Mouse (Mus musculus): ENCODE measurements around the gene Dmbt1.
"Not testable (repeated sequence)": the region's sequence is repeated elsewhere in the genome, so short reads cannot be mapped to it uniquely, and the experiment has no call there.

Gene Dmbt1

GRCm38 (mm10) chr7:131054808-131055370, 23.0 kb downstream of the Dmbt1 start:
- DNase-seq = no peak

DNA sequence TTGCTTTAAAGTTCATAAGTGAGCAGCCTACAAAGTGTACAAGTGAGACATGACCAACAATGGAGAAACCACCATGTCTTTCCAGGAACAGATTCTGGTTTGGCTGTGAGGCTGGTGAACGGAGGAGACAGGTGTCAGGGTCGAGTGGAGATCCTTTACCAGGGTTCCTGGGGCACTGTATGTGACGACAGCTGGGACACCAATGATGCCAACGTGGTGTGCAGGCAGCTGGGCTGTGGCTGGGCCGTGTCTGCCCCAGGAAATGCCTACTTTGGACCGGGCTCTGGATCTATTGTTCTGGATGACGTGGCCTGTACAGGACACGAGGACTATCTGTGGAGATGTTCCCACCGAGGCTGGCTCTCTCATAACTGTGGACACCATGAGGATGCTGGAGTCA, 26.1 kb downstream of the Dmbt1 start:
- not testable (repeated sequence) for DNase-seq

DNA sequence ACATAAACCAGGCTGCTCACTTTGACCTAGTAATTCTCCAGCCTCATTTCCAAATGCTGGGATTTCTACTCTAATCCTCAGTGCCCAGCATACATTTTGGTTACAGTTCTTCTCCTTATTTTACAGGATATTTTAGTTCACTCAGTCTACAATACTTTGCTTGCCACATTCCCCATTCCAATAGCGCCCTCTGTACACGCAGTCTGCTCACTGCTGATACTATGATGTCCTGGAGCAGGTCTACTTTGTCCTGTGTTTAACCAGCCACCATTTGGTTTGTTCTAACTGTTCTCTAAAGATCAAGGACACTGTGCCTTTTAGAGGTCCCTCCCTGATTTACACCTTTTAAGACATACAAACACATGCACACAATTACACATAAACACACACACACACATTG, 28.0 kb downstream of the Dmbt1 start:
- peak; percentile 46 for DNase-seq

GRCm38 (mm10) chr7:131062541-131062940, 30.7 kb downstream of the Dmbt1 start:
- DNase-seq = peak; percentile 36

DNA sequence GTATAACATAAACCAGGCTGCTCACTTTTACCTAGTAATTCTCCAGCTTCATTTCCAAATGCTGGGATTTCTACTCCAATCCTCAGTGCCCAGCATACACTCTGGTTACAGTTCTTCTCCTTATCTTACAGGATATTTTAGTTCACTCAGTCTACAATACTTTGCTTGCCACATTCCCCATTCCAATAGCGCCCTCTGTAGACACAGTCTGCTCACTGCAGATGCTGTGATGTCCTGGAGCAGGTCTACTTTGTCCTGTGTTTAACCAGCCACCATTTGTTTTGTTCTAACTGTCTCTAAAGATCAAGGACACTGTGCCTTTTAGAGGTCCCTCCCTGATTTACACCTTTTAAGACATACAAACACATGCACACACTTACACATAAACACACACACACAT, 36.3 kb downstream of the Dmbt1 start:
- peak; percentile 71 for DNase-seq

DNA sequence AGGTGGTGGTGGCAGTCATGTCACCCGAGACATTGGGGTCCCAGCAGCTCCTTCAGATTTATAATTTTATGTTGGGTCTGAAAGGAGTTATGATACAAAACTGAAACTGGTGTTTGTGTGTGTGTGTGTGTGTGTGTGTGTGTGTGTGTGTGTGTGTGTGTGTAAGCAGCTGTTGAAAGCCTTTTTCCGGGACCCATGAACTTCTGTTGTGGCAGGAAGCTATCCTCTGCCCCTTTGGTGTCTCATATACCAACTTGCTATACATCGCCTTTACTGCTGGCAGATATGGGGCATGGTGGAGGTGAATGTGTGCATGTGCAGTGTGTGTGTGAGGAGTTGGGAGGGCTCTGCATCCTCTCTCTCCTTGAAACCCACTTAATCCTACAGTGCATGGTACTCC, 41.6 kb downstream of the Dmbt1 start:
- DNase-seq = peak; percentile 76

DNA sequence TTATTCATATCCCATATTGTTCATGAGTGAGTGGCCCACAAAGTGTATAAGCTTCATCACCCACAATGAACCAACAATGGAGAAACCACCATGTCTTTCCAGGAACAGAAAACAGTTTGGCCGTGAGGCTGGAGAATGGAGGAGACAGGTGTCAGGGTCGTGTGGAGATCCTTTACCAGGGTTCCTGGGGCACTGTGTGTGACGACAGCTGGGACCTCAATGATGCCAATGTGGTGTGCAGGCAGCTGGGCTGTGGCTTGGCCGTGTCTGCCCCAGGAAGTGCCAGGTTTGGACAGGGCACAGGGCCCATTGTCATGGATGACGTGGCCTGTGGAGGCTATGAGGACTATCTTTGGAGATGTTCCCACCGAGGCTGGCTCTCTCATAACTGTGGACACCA, 42.2 kb downstream of the Dmbt1 start:
- DNase-seq = peak; percentile 30

GRCm38 (mm10) chr7:131075956-131076355, 44.1 kb downstream of the Dmbt1 start:
- peak; percentile 77 for DNase-seq

DNA sequence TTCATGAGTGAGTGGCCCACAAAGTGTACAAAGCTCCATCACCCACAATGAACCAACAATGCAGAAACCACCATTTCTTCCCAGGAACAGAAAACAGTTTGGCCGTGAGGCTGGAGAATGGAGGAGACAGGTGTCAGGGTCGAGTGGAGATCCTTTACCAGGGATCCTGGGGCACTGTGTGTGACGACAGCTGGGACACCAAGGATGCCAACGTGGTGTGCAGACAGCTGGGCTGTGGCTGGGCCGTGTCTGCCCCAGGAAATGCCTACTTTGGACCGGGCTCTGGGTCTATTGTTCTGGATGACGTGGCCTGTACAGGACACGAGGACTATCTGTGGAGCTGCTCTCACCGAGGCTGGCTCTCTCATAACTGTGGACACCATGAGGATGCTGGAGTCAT, 50.5 kb downstream of the Dmbt1 start:
- DNase-seq = not testable (repeated sequence)

- peak; percentile 55 for DNase-seq
These were observed 80.6 kb downstream of the Dmbt1 start for GRCm38 (mm10) chr7:131112486-131112885.

DNA sequence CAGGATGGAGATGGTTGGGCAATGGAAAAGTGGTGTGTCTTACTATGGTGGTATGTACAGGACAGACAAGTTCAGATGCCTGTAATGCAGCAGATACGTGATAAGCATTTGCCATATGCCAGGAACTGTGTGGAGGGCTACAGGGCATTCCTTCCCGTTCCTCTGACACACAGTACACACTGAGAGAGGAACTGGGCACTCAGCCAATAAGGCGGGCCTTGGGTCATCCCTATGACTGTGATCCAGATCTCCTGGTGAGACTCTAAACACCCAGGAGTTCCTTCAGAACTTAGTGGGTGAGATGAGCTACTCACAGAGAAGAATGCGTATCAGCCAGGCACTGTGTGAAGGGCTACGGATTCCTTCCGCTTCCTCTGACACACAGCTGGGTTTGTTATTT, 81.8 kb downstream of the Dmbt1 start:
- no peak for DNase-seq

- DNase-seq = no peak
These were observed 82.6 kb downstream of the Dmbt1 start for GRCm38 (mm10) chr7:131114434-131114833.

DNA sequence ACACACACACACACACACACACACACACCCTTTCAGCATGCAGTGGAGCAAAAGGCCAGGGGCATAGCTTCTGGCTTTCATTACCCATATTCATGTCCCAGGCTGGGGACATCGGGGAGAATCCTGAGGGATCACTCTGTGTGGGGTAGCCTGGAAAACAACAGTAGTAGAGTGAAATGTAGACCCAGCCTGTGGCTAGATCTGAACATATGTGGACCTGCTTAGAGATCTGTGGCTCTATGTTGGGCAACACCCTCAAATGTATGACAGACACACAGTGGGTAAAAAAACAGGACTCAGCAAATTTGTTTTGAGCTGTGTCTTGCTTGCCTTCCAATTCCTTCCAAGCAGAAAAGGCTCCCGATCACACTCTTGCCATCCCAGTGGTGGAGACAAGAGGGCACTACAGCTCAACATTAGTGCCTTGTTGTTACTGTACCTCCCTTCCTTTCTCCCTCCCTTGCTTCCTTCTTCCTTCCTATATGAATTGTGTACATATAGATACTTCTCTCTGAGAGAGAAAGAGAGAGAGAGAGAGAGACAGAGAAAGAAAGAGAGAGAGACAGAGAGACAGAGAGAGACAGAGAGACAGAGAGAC, 90.5 kb downstream of the Dmbt1 start:
- no peak for DNase-seq

DNA sequence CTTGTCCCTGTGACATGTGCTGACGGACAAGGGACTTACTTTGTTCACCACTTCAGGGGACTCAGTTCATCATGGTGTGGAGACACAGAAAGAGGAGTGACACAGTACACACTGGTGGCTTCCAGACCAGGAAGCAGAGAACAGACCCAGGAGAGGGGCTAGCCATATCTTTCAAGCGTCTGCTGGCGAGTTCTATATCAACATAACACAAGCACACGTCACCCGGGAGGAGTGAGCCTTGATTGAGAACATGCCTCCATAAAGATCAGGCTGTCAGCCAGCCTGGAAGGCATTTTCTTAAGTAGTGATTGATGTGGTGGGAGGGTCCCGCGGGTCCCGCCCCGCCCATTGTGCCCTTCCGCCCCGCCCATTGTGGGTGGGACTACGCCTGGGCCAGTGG, 98.2 kb downstream of the Dmbt1 start:
- no peak for DNase-seq

DNA sequence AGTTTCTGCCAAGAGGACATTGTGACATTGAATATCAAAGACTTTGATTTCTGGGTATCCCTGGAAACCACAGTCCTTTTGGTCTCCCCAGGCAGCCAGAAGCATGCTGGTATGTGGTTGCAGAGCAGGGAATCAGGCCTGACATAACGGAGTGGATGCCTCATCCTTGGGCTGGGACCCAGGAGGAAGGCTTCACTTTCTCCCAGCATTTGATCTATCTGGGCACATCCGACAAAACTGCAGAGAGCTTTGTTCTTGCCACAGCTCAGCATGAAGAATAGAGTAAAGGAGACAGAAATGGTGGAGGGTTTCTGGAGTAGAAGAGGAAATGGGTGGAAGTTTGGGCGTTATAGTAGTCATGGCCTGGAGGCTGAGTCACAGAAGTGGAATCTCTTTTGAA, 101.3 kb downstream of the Dmbt1 start:
- DNase-seq = no peak

- DNase-seq = no peak
These were observed 114.4 kb downstream of the Dmbt1 start, which contains the start of gene 4933402N03Rik for GRCm38 (mm10) chr7:131146214-131146613. Gene 4933402N03Rik, minus strand, starts transcription at chr7:131146314.

- DNase-seq = no peak
These were observed 118.3 kb downstream of the Dmbt1 start for GRCm38 (mm10) chr7:131150179-131150578.

DNA sequence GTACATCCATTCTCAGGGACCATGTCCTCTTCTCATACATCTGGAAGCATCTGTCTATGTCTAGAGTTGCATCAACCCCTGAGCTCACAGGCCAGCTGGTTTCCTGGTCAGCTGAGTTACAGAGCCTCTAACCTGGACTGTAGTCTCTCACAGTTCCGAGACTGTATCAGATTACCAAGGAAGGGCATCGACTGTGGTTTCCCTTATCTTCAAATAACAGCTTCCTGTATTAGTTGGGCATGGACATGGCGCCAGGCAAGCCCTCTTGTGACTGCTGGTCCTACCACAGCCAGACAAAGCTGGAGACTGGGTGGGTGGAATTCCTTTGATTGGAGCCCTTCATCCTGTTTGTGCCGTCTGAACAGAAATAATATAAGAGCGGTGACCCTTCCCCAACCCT, 121.2 kb downstream of the Dmbt1 start:
- DNase-seq = no peak

DNA sequence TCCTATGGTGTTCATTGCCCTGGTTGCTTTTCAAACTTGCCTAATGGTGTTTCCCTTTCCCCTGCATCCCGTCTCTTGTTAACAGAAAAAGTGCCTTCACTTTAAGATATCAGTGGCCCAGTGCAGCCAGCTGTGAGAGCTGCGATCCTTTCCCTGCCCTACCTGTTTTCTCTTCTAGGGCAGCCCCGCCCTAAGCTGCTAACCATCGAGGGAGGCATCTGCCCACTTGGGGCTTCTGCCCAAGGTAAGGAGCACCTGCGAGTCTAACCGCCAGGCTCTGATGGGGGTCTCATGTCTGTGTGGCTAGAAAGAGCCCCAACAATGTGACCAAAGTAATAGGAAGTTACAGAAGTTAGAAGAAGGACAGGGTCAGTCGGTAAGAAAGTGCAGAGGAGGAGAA, 130.4 kb downstream of the Dmbt1 start:
- no peak for DNase-seq

- peak; percentile 32 for DNase-seq
These were observed 135.9 kb downstream of the Dmbt1 start for GRCm38 (mm10) chr7:131167771-131168170.

GRCm38 (mm10) chr7:131169099-131169498, 137.2 kb downstream of the Dmbt1 start:
- DNase-seq = peak; percentile 46
